Mouse (Mus musculus): ENCODE data around the gene Dusp7.

GRCm38 (mm10) chr9:106340501-106341312 lies 27.7 kb upstream of the Dusp7 start:
- TF ChIP-seq ZC3H11A (IDR thresholded peaks at IDR 0.05; ENCODE audit: borderline replicate concordance, low read depth, low read length) (no peak), MAFK (IDR thresholded peaks at IDR 0.05; ENCODE audit: insufficient read depth, low read depth, low read length) (no peak)
